Mouse (Mus musculus): Measurements from ENCODE around the gene Abcb9.

The Abcb9 gene

DNA sequence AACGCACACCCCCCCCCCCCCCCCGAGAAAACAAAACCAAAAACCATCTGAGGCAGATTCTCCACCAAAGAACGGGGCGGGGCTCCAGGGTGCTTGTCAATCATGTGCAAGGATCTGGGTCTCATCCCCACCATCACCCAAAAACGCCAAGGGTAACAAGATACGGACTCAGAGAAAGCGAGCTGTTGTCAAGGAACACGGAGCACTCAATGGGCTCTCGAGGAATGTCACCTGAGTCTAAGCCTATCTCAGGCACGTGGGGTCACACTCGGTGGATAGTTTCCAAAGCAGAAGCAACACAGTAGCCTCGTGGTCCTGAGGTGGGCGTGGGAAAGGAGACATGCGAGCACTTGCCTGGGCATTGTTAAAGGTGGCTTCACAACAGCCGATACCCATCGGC lies 81.9 kb downstream of the Abcb9 start:
- DNase-seq (ENCODE audit: low spot score in 2 of 2): no peak

DNA sequence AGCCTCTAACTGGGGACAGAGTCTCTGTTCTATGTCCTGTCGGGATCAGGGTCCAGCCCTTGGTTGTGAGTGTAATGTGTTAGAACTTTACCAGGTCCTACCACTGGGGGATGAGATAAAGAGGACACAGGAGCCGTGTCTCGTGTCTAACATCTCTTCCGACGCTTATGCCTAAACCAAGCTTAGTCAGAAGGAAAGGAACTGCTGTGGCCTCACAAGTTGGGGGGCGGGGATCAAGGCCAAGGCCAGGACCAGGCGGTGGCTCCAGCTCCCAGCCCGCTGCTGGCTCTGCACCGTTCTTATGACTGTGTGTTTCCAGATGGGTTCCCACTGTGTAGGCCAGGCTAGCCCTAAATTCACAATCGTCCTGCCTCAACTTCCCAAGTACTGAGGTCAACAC lies 82.7 kb downstream of the Abcb9 start:
- no peak for DNase-seq (ENCODE audit: low spot score in 2 of 2)

DNA sequence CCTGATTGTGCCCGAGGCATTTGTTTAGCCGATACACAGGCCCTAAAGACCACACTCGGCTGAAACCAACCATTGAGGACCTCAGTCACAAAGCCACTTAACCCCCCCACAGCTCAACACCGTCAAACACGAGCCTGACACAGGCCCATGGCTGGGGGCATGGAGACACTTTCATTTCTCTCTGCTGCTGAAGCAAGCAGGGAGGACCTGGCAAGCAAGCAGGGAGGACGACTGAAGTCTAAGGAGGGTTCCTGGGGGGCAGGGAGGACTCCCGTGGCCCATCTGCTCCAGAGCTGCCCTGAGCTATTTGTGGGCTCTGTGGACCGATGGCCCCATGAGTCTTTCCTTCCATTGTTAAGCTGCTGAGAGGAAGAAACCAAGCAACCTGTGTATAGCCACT lies 83.7 kb downstream of the Abcb9 start:
- DNase-seq (ENCODE audit: low spot score in 2 of 2): no peak
